Mouse (Mus musculus) lung, embryonic 14.5 days (tissue): Measurements from ENCODE around the gene Timp2. TPM values are rescaled to one million over a fixed set of nuclear protein-coding genes. Genes with fewer than 3 reads are reported as not detected.

Source experiments
- ATAC-seq: fragments of 200-750 bp; cut with Nextera tagmentation; 2 replicates; pipeline ENCODE4 v1.8.0; 2017; ENCODE audit warnings: mild to moderate bottlenecking, moderate TSS enrichment, moderate library complexity; ENCODE audit not compliant: insufficient read depth
- DNase-seq: peaks from one replicate; pipeline ENCODE4 v3.0.0-alpha.2; 2015
- H3K27ac ChIP-seq: fragments of 300-500 bp; sonication (generic); 2 replicates; pipeline ENCODE4 v1.5.1; 2014; ENCODE audit warnings: low read depth, mild to moderate bottlenecking, moderate library complexity
- H3K27me3 ChIP-seq: fragments of 300-500 bp; sonication (generic); 2 replicates; pipeline ENCODE4 v1.6.1; 2014; ENCODE audit warnings: low read length, control low read depth; ENCODE audit not compliant: insufficient read depth
- H3K36me3 ChIP-seq: fragments of 300-500 bp; sonication (generic); 2 replicates; pipeline ENCODE4 v1.6.1; 2014; ENCODE audit warnings: control low read depth; ENCODE audit not compliant: insufficient read depth
- H3K4me1 ChIP-seq: fragments of 300-500 bp; sonication (generic); 2 replicates; pipeline ENCODE4 v1.6.1; 2014; ENCODE audit warnings: antibody characterized with exemption, control low read depth; ENCODE audit not compliant: insufficient read depth
- H3K4me2 ChIP-seq: fragments of 300-500 bp; sonication (generic); 2 replicates; pipeline ENCODE4 v1.6.1; 2014; ENCODE audit warnings: mild to moderate bottlenecking
- H3K4me3 ChIP-seq: fragments of 300-500 bp; sonication (generic); 2 replicates; pipeline ENCODE4 v1.5.1; 2014; ENCODE audit warnings: low read depth, low read length
- H3K9ac ChIP-seq: fragments of 300-500 bp; sonication (generic); 2 replicates; pipeline ENCODE4 v1.6.1; 2014
- H3K9me3 ChIP-seq: fragments of 300-500 bp; sonication (generic); 2 replicates; pipeline ENCODE4 v1.6.1; 2016; ENCODE audit warnings: low read depth, low read length, control low read depth
- CTCF ChIP-seq: IDR thresholded peaks from 2 replicates; pipeline ENCODE4 v1.5.1; 2016; ENCODE audit warnings: antibody characterized with exemption, low read depth
- WGBS: fragments of 180-500 bp; shearing (Covaris S2); extraction: QIAGEN DNeasy Blood & Tissue Kit; methylation state at CpG from one replicate; pipeline ENCODE4 v1.1.7; 2014; 5-methylcytosine and 5-hydroxymethylcytosine counted together
- polyA plus RNA-seq: library from polyadenylated mRNA; unstranded; fragments of >200 nt; fragmentation: Nextera tagmentation; extraction: Ambion mirVana; gene quantifications from 2 replicates; pipeline ENCODE4 v1.2.1, GENCODE M21; 2014

The Timp2 gene
- polyA plus RNA-seq, 1 experiment from 2014 or later, result 90.4 TPM

- peaks cover 99% of the 10 kb centered on the region for H3K36me3 ChIP-seq
- H3K4me2 ChIP-seq, result no peak overlapping the region
- H3K27me3 ChIP-seq, result no peaks in the 10 kb centered on the region
- H3K9me3 ChIP-seq, result no peaks in the 10 kb centered on the region
- no peak overlapping the region for H3K27ac ChIP-seq
- ATAC-seq (no peak), DNase-seq (no peak)
- no peak overlapping the region for H3K9ac ChIP-seq
- no peak for TF ChIP-seq CTCF
- 83% methylated on average over 7 of the region's 7 CpGs for WGBS
- H3K4me1 ChIP-seq, result no peaks in the 10 kb centered on the region
- H3K4me3 ChIP-seq, result no peak overlapping the region
Measured at GRCm38 (mm10) chr11:118276328-118276727, 79.2 kb downstream of the Timp2 start.

GRCm38 (mm10) chr11:118275092-118275491 is 80.4 kb downstream of the Timp2 start:
- no peak for TF ChIP-seq CTCF
- H3K4me1 ChIP-seq, result no peaks in the 10 kb centered on the region
- DNase-seq (no peak), ATAC-seq (no peak)
- H3K27me3 ChIP-seq, result no peaks in the 10 kb centered on the region
- H3K36me3 ChIP-seq, result peaks cover 98% of the 10 kb centered on the region
- no peaks in the 10 kb centered on the region for H3K9me3 ChIP-seq
- no peak overlapping the region for H3K4me2 ChIP-seq
- 95% methylated on average over 9 of the region's 9 CpGs for WGBS
- no peak overlapping the region for H3K4me3 ChIP-seq
- H3K9ac ChIP-seq, result no peak overlapping the region
- H3K27ac ChIP-seq, result no peak overlapping the region

GRCm38 (mm10) chr11:118269827-118270226 is 85.7 kb downstream of the Timp2 start:
- no peak for ATAC-seq
- peaks cover 97% of the 10 kb centered on the region for H3K36me3 ChIP-seq
- TF ChIP-seq CTCF, result peak; percentile 45
- no peak overlapping the region for H3K4me2 ChIP-seq
- no peak overlapping the region for H3K9ac ChIP-seq
- no peaks in the 10 kb centered on the region for H3K27me3 ChIP-seq
- H3K4me3 ChIP-seq, result no peak overlapping the region
- 90% methylated on average over 3 of the region's 3 CpGs for WGBS
- H3K27ac ChIP-seq, result no peak overlapping the region
- H3K4me1 ChIP-seq, result no peaks in the 10 kb centered on the region
- H3K9me3 ChIP-seq, result no peaks in the 10 kb centered on the region
- DNase-seq, result peak; percentile 49

GRCm38 (mm10) chr11:118266666-118267046 is 88.9 kb downstream of the Timp2 start:
- ATAC-seq (no peak), DNase-seq (no peak)
- Histone ChIP-seq H3K4me3 (no peak overlapping the region), H3K27ac (no peak overlapping the region), H3K9me3 (no peaks in the 10 kb centered on the region), H3K36me3 (peaks cover 97% of the 10 kb centered on the region), H3K9ac (no peak overlapping the region), H3K4me2 (no peak overlapping the region), H3K27me3 (no peaks in the 10 kb centered on the region), H3K4me1 (no peaks in the 10 kb centered on the region)
- no peak for TF ChIP-seq CTCF
- WGBS, result 93% methylated on average over 7 of the region's 7 CpGs

DNA sequence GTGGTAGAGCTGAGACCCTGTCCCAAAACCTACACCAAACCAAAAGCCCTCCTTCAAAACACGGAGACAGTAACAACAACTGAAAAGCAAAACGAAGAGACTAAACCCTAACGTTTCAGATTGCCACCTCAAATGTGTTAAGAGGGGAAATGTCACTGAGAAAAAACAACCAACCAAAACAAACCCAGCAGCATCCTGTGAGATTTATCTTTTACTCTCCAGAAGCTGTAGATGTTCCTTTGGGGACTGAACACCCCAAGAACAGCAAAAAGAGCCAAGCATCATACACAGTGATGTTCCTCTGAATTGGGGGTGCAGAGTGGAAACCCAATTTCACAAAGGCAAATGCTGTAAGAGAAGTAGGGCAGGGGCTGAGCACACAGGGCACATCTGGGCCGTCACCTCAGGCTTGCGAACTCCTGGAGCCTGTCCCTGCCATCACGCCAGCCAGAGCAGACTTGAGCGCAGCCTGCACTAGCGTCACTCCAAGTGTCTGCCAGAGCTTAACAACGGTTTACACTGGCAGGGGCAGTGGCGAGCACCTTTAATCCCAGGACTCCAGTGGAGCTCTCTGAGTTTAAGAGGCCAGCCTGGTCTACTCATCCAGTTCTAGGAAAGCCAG is 89.4 kb downstream of the Timp2 start:
- Histone ChIP-seq H3K9me3 (no peaks in the 10 kb centered on the region), H3K4me3 (no peak overlapping the region), H3K27ac (no peak overlapping the region), H3K9ac (no peak overlapping the region), H3K36me3 (peaks cover 97% of the 10 kb centered on the region), H3K4me1 (no peaks in the 10 kb centered on the region), H3K27me3 (no peaks in the 10 kb centered on the region), H3K4me2 (no peak overlapping the region)
- DNase-seq, result no peak
- TF ChIP-seq CTCF, result no peak
- ATAC-seq, result no peak
- WGBS, result 84% methylated on average over 10 of the region's 10 CpGs

- no peak for ATAC-seq
- Histone ChIP-seq H3K9ac (no peak overlapping the region), H3K27ac (no peak overlapping the region), H3K36me3 (peaks cover 99% of the 10 kb centered on the region), H3K4me3 (no peak overlapping the region), H3K4me1 (no peaks in the 10 kb centered on the region), H3K9me3 (no peaks in the 10 kb centered on the region), H3K27me3 (no peaks in the 10 kb centered on the region), H3K4me2 (no peak overlapping the region)
- DNase-seq, result no peak
- no peak for TF ChIP-seq CTCF
- 80% methylated on average over 11 of the region's 11 CpGs for WGBS
Measured at GRCm38 (mm10) chr11:118265621-118266020, 89.9 kb downstream of the Timp2 start.

- TF ChIP-seq CTCF, result no peak
- Histone ChIP-seq H3K9ac (no peak overlapping the region), H3K27ac (no peak overlapping the region), H3K9me3 (no peaks in the 10 kb centered on the region), H3K27me3 (no peaks in the 10 kb centered on the region), H3K4me3 (no peak overlapping the region), H3K4me1 (no peaks in the 10 kb centered on the region), H3K36me3 (peaks cover 100% of the 10 kb centered on the region), H3K4me2 (no peak overlapping the region)
- no peak for DNase-seq
- 89% methylated on average over 5 of the region's 5 CpGs for WGBS
- no peak for ATAC-seq
Measured at GRCm38 (mm10) chr11:118263146-118263545, 92.4 kb downstream of the Timp2 start.
